Mouse (Mus musculus) midbrain, embryonic 12.5 days (tissue): ENCODE data around the gene Eif4e3. TPM values are rescaled to one million over a fixed set of nuclear protein-coding genes. Genes with fewer than 3 reads are reported as not detected.

Experiments used
- ATAC-seq: fragments of 200-750 bp; cut with Nextera tagmentation; 2 replicates; pipeline ENCODE4 v1.8.0; 2017; ENCODE audit warnings: low read depth, moderate TSS enrichment, moderate library complexity; ENCODE audit not compliant: low FRiP score
- H3K27ac ChIP-seq: fragments of 300-500 bp; sonication (generic); replicated peaks from 2 replicates; pipeline ENCODE4 v1.5.1; 2016; ENCODE audit warnings: mild to moderate bottlenecking
- H3K27me3 ChIP-seq: fragments of 300-500 bp; sonication (generic); 2 replicates; pipeline ENCODE4 v1.6.1; 2016; ENCODE audit warnings: mild to moderate bottlenecking
- H3K36me3 ChIP-seq: fragments of 300-500 bp; sonication (generic); 2 replicates; pipeline ENCODE4 v1.6.1; 2016
- H3K4me1 ChIP-seq: fragments of 300-500 bp; sonication (generic); 2 replicates; pipeline ENCODE4 v1.6.1; 2016
- H3K4me2 ChIP-seq: fragments of 300-500 bp; sonication (generic); replicated peaks from 2 replicates; pipeline ENCODE4 v1.6.1; 2016; ENCODE audit warnings: mild to moderate bottlenecking, moderate library complexity
- H3K4me3 ChIP-seq: fragments of 300-500 bp; sonication (generic); 2 replicates; pipeline ENCODE4 v1.5.1; 2016; ENCODE audit warnings: mild to moderate bottlenecking
- H3K9ac ChIP-seq: fragments of 300-500 bp; sonication (generic); replicated peaks from 2 replicates; pipeline ENCODE4 v1.6.1; 2016; ENCODE audit warnings: mild to moderate bottlenecking, moderate library complexity
- H3K9me3 ChIP-seq: fragments of 300-500 bp; sonication (generic); 2 replicates; pipeline ENCODE4 v1.6.1; 2016; ENCODE audit warnings: mild to moderate bottlenecking
- WGBS: fragments of 180-500 bp; shearing (Covaris S2); methylation state at CpG from one replicate; pipeline ENCODE4 v1.1.7; 2016; 5-methylcytosine and 5-hydroxymethylcytosine counted together
- polyA plus RNA-seq: library from polyadenylated mRNA; unstranded; fragments of >200 nt; fragmentation: Nextera tagmentation; extraction: Ambion mirVana; gene quantifications from 2 replicates; pipeline ENCODE4 v1.2.1, GENCODE M21; 2016

Eif4e3 gene
- polyA plus RNA-seq, 1 experiment from 2014 or later, result 12.5 TPM

DNA sequence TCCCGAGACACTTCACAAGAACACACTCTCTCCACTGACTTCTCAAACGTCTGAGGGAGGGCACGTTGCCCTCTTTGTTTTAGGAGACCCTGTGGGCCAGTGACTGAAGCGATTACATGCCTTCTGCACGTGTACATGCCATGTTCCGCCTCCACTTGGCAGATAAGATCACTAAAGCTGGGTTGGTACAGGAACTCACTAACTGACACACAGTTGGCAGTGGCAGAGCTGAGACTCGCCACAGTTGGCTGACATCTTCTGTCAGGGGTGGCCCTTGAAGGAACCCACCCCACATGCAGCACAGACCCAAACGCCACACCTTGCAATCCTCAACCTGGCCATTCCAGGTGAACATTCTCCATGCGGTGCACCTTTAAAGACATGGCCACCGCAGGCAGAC, 8.0 kb downstream of the Eif4e3 start:
- H3K27me3 ChIP-seq, result no peaks in the 10 kb centered on the region
- H3K9me3 ChIP-seq, result no peaks in the 10 kb centered on the region
- WGBS, result 88% methylated on average over 10 of the region's 10 CpGs
- H3K4me1 ChIP-seq, result peaks cover 23% of the 10 kb centered on the region
- H3K4me3 ChIP-seq, result no peak overlapping the region
- H3K4me2 ChIP-seq, result no peak overlapping the region
- H3K36me3 ChIP-seq, result no peaks in the 10 kb centered on the region
- H3K27ac ChIP-seq, result no peak overlapping the region
- H3K9ac ChIP-seq, result no peak overlapping the region
- no peak for ATAC-seq

DNA sequence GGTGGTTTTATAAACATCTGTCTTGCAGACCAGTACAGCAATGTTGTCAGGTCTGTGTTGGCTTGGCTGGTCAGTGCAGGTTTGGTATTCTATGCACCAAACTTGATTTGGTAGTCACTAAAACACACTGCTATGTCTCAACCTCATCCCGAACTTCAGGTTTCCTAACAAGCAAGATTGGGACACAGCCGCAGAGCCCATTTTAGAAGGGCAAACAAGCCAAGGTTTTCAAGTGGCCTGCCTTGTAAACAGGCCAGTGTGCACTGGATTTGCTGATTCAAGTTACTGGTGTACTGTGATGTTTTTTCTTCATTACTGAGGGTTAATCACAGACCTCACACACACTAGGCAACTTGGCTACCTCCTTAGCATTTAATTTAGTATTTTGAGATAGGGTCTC, 10.5 kb downstream of the Eif4e3 start:
- Histone ChIP-seq H3K4me1 (peaks cover 31% of the 10 kb centered on the region), H3K9me3 (no peaks in the 10 kb centered on the region), H3K36me3 (no peaks in the 10 kb centered on the region), H3K9ac (no peak overlapping the region), H3K4me2 (no peak overlapping the region), H3K27ac (no peak overlapping the region), H3K4me3 (no peak overlapping the region), H3K27me3 (no peaks in the 10 kb centered on the region)
- ATAC-seq, result no peak
- whole genome bisulfite sequencing, result 97% methylated on average over 2 of the region's 2 CpGs

DNA sequence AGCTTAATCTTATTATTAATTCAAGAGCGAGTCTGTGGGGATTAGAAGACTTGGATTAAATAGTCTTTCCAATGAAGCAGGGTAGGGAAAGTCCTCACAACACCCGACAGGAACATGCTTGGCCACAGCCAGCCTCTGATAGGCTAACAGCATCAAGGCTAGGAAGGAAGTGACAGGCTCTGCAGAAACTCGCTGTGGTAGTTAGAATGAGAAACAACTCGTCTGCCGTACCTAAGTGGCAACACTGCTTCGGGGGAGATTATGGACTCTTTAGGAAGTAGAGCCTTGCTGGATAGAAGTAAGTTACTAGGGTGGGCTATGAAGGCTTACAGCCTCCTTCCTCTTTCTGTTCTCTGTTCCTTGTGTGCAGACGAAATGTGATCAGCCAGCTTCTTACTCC, 11.1 kb downstream of the Eif4e3 start:
- Histone ChIP-seq H3K4me3 (no peak overlapping the region), H3K27ac (no peak overlapping the region), H3K27me3 (no peaks in the 10 kb centered on the region), H3K9me3 (no peaks in the 10 kb centered on the region), H3K36me3 (no peaks in the 10 kb centered on the region), H3K4me2 (no peak overlapping the region), H3K9ac (no peak overlapping the region), H3K4me1 (peaks cover 25% of the 10 kb centered on the region)
- no peak for ATAC-seq
- 44% methylated on average over 7 of the region's 7 CpGs for WGBS

DNA sequence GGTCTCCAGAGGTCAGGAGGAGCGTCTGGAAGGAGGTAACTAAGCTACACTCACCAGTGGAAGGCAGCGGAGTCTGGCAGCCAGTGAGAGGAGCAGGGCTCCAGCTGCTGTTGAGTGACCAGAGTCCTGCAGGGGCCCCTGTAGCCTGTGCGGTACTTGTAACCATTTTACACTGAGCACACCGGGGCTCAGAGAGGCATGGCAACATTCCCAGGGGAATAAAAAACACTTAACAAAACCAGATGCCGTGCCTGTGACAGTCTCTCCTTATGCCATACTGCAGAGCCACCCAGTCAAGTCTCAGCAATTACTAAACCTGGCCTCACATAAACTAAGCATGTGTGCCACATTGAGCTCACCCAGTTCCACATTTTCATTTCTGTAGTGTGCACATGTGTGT, 12.2 kb downstream of the Eif4e3 start:
- H3K36me3 ChIP-seq, result no peaks in the 10 kb centered on the region
- no peak for ATAC-seq
- H3K27ac ChIP-seq, result no peak overlapping the region
- H3K4me3 ChIP-seq, result no peak overlapping the region
- H3K9me3 ChIP-seq, result no peaks in the 10 kb centered on the region
- WGBS, result 54% methylated on average over 5 of the region's 5 CpGs
- H3K4me1 ChIP-seq, result peaks cover 23% of the 10 kb centered on the region; the same call in 1 of the 2 replicates
- no peak overlapping the region for H3K4me2 ChIP-seq
- no peaks in the 10 kb centered on the region for H3K27me3 ChIP-seq
- no peak overlapping the region for H3K9ac ChIP-seq

DNA sequence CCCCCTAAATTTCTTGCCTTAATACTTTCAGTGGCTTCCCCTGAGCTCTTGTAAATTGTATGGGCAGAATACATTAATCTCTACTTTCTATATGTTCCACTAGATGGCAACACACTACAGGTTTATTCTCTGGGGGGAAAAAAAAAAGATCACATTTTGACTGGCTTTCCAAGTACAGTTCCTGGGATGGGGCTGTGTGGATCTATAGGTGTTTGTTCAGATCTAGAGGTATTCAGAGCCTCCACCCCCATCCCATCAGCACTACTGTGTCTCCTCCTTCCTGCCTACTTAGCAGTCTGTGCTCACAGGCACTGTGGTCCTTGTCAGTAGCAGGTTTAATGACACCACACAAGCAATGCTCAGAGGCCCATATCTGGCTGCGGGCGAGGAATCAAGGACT, 14.2 kb downstream of the Eif4e3 start:
- ATAC-seq, result peak; percentile 16; the same call in 1 of the 2 replicates
- H3K36me3 ChIP-seq, result peaks cover 3% of the 10 kb centered on the region; the same call in 1 of the 2 replicates
- H3K4me3 ChIP-seq, result no peak overlapping the region
- no peak overlapping the region for H3K9ac ChIP-seq
- H3K4me2 ChIP-seq, result no peak overlapping the region
- 86% methylated on average over 2 of the region's 2 CpGs for WGBS
- peaks cover 20% of the 10 kb centered on the region; the same call in 1 of the 2 replicates for H3K4me1 ChIP-seq
- H3K9me3 ChIP-seq, result no peaks in the 10 kb centered on the region
- no peak overlapping the region for H3K27ac ChIP-seq
- H3K27me3 ChIP-seq, result no peaks in the 10 kb centered on the region

DNA sequence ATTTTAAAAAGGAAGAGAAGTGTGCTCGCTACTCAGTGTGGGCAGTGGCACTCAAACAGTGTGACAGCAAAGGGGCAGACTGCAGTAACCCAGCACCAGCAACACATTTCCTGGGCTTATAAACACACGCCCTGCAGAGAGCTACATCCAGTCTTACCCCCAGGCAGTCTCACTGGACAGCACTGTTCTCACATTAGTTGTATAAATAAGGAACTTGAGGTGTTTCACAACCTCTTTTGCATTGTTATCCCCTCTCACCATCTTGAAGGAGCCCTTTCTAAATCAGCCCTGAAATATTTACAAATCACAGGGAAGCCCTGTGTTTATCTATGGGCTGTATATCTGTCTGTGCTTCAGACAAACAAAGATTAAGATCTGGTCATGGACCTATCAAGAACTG, 17.3 kb downstream of the Eif4e3 start:
- peaks cover 10% of the 10 kb centered on the region; the same call in 1 of the 2 replicates for H3K36me3 ChIP-seq
- H3K4me1 ChIP-seq, result peaks cover 9% of the 10 kb centered on the region; the same call in 1 of the 2 replicates
- no peak overlapping the region for H3K4me3 ChIP-seq
- no peak for ATAC-seq
- H3K9ac ChIP-seq, result no peak overlapping the region
- no peaks in the 10 kb centered on the region for H3K27me3 ChIP-seq
- H3K9me3 ChIP-seq, result no peaks in the 10 kb centered on the region
- no peak overlapping the region for H3K27ac ChIP-seq
- 78% methylated on average over 2 of the region's 2 CpGs for WGBS
- no peak overlapping the region for H3K4me2 ChIP-seq

DNA sequence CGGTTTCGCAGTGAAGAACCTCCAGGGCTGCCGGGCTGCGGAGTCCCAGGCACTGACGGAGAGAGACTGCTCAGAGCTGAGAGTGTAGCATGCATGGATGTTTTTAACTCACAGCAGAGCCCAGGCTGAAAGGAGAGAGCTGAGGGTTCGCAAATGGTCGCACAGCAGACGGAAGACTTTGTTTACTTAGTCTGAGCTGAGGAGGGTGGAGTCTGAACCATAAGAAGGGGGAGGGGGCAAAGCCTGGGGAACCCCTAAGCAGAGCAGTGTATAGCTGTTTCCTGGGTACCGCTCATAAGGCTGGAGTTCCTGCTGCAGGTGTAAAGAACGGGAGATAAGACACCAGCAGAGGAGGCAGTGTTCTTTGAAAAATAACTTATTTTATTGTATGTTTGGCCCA, 20.2 kb downstream of the Eif4e3 start:
- H3K4me2 ChIP-seq, result no peak overlapping the region
- H3K4me1 ChIP-seq, result no peaks in the 10 kb centered on the region
- peaks cover 10% of the 10 kb centered on the region; the same call in 1 of the 2 replicates for H3K36me3 ChIP-seq
- no peaks in the 10 kb centered on the region for H3K9me3 ChIP-seq
- H3K27me3 ChIP-seq, result no peaks in the 10 kb centered on the region
- H3K9ac ChIP-seq, result no peak overlapping the region
- no peak overlapping the region for H3K4me3 ChIP-seq
- ATAC-seq, result no peak
- 62% methylated on average over 10 of the region's 10 CpGs for WGBS
- H3K27ac ChIP-seq, result no peak overlapping the region

DNA sequence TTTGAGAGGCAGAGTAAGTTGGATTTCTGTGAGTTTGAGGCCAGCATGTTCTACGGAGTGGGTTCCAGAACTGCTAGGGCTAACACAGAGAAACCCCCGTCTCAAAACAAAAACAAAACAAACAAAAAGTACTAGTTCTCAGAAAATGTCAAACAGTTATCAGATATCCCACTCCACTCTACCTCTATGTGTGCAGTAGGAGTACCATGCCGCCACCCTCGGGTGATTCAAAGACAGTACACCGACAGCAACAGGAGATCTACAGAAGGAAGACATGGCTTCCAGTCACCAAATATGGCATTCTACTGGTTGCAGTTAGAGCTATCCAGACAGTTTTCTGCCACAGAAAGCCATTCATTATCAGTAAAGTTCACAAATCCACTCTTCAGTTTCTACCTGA, 21.7 kb downstream of the Eif4e3 start:
- H3K4me1 ChIP-seq, result no peaks in the 10 kb centered on the region
- WGBS, result 88% methylated on average over 5 of the region's 5 CpGs
- H3K9ac ChIP-seq, result no peak overlapping the region
- no peaks in the 10 kb centered on the region for H3K27me3 ChIP-seq
- H3K9me3 ChIP-seq, result no peaks in the 10 kb centered on the region
- no peak for ATAC-seq
- H3K4me3 ChIP-seq, result no peak overlapping the region
- peaks cover 10% of the 10 kb centered on the region; the same call in 1 of the 2 replicates for H3K36me3 ChIP-seq
- H3K4me2 ChIP-seq, result no peak overlapping the region
- H3K27ac ChIP-seq, result no peak overlapping the region

DNA sequence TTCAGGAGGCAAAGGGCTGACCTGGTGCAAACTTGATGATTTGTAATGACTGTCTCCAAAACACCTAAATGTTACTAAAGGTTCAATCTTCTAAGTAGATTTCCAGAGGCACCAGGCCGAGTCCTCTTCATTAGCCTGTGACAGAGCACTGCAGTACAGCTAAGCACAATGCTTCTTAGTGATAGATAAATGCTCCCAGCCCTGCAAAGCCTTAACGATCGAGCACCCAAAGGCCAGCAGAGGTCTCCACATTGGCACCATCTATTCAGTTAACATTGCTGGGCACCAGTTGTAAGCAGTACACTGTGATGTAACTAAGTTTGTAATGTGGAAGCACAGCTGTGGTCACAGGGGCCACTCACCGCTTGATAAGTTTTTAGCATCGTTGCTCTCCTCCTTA, 22.2 kb downstream of the Eif4e3 start:
- H3K27ac ChIP-seq, result no peak overlapping the region
- H3K4me2 ChIP-seq, result no peak overlapping the region
- peaks cover 10% of the 10 kb centered on the region; the same call in 1 of the 2 replicates for H3K36me3 ChIP-seq
- H3K9ac ChIP-seq, result no peak overlapping the region
- WGBS, result 86% methylated on average over 5 of the region's 5 CpGs
- ATAC-seq, result no peak
- H3K27me3 ChIP-seq, result no peaks in the 10 kb centered on the region
- H3K4me1 ChIP-seq, result no peaks in the 10 kb centered on the region
- H3K9me3 ChIP-seq, result no peaks in the 10 kb centered on the region
- no peak overlapping the region for H3K4me3 ChIP-seq

DNA sequence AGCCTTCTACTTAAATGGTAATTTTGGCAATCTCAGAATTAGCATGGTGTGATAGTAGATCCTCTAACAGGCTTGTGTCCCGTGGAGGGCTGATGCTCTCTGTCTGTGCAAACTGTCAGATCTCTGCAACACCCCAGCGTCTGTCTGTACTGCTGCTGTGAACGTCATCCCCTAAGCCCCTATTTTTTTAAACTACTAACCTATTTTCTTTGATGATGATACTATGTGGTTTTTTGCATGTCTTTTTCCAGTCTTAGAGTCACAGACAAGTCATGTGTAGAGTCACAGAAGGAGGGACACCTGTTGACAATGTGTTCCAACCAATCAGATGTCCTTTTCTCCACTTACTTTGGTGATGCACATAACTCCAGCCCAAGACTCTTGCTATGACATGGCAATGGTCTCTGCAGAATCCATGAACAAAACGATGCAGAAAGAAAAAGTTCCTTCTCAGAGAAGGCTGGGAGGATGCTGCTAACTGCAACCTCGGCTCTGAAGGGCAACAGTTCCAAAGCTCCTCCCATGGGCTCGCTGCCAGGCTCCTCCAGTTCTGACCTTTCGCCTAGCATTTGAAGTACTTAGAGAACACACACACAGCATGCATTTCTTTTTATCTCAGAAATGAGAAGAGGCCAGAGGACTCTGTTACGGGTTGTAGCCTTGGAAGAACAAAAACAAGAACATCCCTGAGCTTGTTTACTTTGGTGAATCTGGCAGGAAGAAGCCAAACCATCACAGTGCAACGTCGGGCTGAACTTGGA, 23.0 kb downstream of the Eif4e3 start:
- Histone ChIP-seq H3K4me3 (no peak overlapping the region), H3K9ac (no peak overlapping the region), H3K27me3 (no peaks in the 10 kb centered on the region), H3K27ac (no peak overlapping the region), H3K9me3 (no peaks in the 10 kb centered on the region), H3K36me3 (peaks cover 10% of the 10 kb centered on the region; the same call in 1 of the 2 replicates), H3K4me1 (no peaks in the 10 kb centered on the region), H3K4me2 (no peak overlapping the region)
- no peak for ATAC-seq
- 68% methylated on average over 10 of the region's 10 CpGs for WGBS

DNA sequence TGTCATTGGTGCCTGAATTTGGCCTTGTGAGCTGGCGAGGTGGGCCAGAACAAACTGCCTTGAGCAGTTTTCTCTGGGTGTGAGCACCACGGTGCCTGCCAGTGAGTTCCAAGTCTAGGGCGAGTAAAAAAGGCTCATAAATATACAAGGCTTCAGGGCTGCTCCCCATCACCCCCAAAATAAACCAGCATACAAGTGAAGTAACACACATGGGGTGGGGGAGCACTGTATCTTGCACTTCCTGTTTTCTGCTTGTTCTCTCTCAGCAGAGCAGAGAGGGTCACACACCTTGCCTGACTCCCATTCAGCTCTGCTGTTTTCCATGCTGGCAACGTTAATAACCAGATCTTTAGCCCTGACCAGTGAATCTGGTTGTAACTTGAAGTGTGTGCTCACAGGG, 29.1 kb downstream of the Eif4e3 start:
- 80% methylated on average over 4 of the region's 4 CpGs for WGBS
- ATAC-seq, result no peak

DNA sequence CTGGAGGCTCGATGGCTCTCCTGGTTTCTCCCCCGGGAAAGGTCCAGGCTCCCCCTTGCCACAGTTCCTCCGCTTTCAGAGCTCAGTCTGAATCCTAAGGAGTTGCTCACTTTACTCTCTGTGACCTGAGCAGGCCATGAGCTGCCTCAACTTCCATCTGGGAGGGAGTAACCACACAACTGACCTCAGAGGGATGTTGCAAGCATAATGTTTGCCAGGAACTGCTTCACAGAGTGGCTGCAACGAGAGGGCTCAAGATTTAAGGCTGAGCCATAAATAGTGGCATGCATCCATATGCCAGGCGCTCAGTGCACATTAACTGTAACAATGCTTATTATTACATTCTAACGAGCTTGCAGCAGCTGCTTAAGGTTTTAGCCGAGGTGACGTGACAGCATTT, 29.8 kb downstream of the Eif4e3 start:
- no peak overlapping the region for H3K4me2 ChIP-seq
- H3K9ac ChIP-seq, result no peak overlapping the region
- no peak overlapping the region for H3K27ac ChIP-seq
- no peak overlapping the region for H3K4me3 ChIP-seq
- no peak for ATAC-seq
- WGBS, result 74% methylated on average over 8 of the region's 8 CpGs
- H3K4me1 ChIP-seq, result peaks cover 4% of the 10 kb centered on the region; the same call in 1 of the 2 replicates
- H3K27me3 ChIP-seq, result no peaks in the 10 kb centered on the region
- H3K36me3 ChIP-seq, result 0 out of 2 replicates have a peak, but pooled peaks cover 5% of the 10 kb centered on the region
- no peaks in the 10 kb centered on the region for H3K9me3 ChIP-seq

More for the DNA sequence above, 29.1 kb downstream of the Eif4e3 start:
- Histone ChIP-seq H3K4me2 (no peak overlapping the region), H3K9ac (no peak overlapping the region), H3K27me3 (no peaks in the 10 kb centered on the region), H3K27ac (no peak overlapping the region), H3K4me3 (no peak overlapping the region), H3K9me3 (no peaks in the 10 kb centered on the region), H3K36me3 (0 out of 2 replicates have a peak, but pooled peaks cover 5% of the 10 kb centered on the region), H3K4me1 (peaks cover 4% of the 10 kb centered on the region; the same call in 1 of the 2 replicates)
